Mouse (Mus musculus) liver, embryonic 11.5 days (tissue): ENCODE data around the gene Fut11. TPM values are rescaled to one million over a fixed set of nuclear protein-coding genes. Genes with fewer than 3 reads are reported as not detected.

Experiments
- ATAC-seq: fragments of 200-750 bp; cut with Nextera tagmentation; replicated peaks from 2 replicates; pipeline ENCODE4 v1.8.0; 2017; ENCODE audit warnings: moderate number of reproducible peaks, mild to moderate bottlenecking, moderate TSS enrichment, moderate library complexity; ENCODE audit not compliant: low FRiP score
- DNase-seq: peaks from one replicate; pipeline ENCODE4 v3.0.0-alpha.2; 2017; ENCODE audit warnings: low spot score
- H3K27ac ChIP-seq: fragments of 300-500 bp; sonication (generic); 2 replicates; pipeline ENCODE4 v1.5.1; 2014; ENCODE audit warnings: mild to moderate bottlenecking, low read depth, low read length, control low read depth
- H3K27me3 ChIP-seq: fragments of 300-500 bp; sonication (generic); replicated peaks from 2 replicates; pipeline ENCODE4 v1.6.1; 2014; ENCODE audit warnings: low read length, mixed read lengths; ENCODE audit not compliant: control insufficient read depth, insufficient read depth
- H3K36me3 ChIP-seq: fragments of 300-500 bp; sonication (generic); 2 replicates; pipeline ENCODE4 v1.6.1; 2014; ENCODE audit warnings: mild to moderate bottlenecking, low read length, moderate library complexity, mixed read lengths; ENCODE audit not compliant: control insufficient read depth, insufficient read depth
- H3K4me1 ChIP-seq: fragments of 300-500 bp; sonication (generic); replicated peaks from 2 replicates; pipeline ENCODE4 v1.6.1; 2014; ENCODE audit warnings: low read length, mixed read lengths; ENCODE audit not compliant: control insufficient read depth, insufficient read depth
- H3K4me2 ChIP-seq: fragments of 300-500 bp; sonication (generic); 2 replicates; pipeline ENCODE4 v1.6.1; 2014; ENCODE audit warnings: mild to moderate bottlenecking, control low read depth, moderate library complexity
- H3K4me3 ChIP-seq: fragments of 300-500 bp; sonication (generic); 2 replicates; pipeline ENCODE4 v1.5.1; 2014; ENCODE audit warnings: low read depth, low read length, control low read depth
- H3K9ac ChIP-seq: fragments of 300-500 bp; sonication (generic); 2 replicates; pipeline ENCODE4 v1.6.1; 2014; ENCODE audit warnings: low read depth, low read length, control low read depth
- H3K9me3 ChIP-seq: fragments of 300-500 bp; sonication (generic); 2 replicates; pipeline ENCODE4 v1.6.1; 2016; ENCODE audit warnings: low read length, inconsistent platforms, mixed read lengths; ENCODE audit not compliant: control insufficient read depth
- WGBS: fragments of 180-500 bp; shearing (Covaris S2); extraction: QIAGEN DNeasy Blood & Tissue Kit; methylation state at CpG from one replicate; pipeline ENCODE4 v1.1.7; 2014; 5-methylcytosine and 5-hydroxymethylcytosine counted together
- polyA plus RNA-seq: library from polyadenylated mRNA; unstranded; fragments of >200 nt; fragmentation: Nextera tagmentation; extraction: Ambion mirVana; gene quantifications from 2 replicates; pipeline ENCODE4 v1.2.1, GENCODE M21; 2014

Fut11 gene
- polyA plus RNA-seq, 1 experiment from 2014 or later = 14.9 TPM

DNA sequence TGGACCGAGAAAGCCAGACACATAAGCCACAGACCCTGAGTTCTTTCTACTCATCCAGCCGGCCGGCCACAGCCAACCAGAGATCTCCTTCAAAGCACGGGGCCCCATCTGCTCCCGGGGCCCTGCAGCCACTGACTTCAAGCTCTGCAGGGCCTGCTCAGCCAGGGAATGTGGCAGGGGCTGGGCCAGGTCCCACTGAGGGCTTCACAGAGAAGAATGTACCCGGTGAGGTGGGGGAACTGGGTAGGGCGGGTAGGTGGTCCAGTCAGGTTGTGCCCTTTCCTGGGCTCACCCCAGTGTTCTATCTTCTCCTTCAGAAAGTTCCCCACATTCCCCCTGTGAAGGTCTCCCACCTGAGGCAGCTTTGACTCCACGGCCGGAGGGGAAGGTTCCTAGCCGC, 23.7 kb downstream of the Fut11 start:
- Histone ChIP-seq H3K9ac (no peak overlapping the region), H3K27me3 (no peaks in the 10 kb centered on the region), H3K9me3 (no peaks in the 10 kb centered on the region), H3K4me1 (peaks cover 11% of the 10 kb centered on the region), H3K36me3 (peaks cover 51% of the 10 kb centered on the region), H3K4me2 (no peak overlapping the region), H3K27ac (no peak overlapping the region), H3K4me3 (no peak overlapping the region)
- DNase-seq (no peak), ATAC-seq (no peak)
- WGBS = 89% methylated on average over 10 of the region's 10 CpGs

DNA sequence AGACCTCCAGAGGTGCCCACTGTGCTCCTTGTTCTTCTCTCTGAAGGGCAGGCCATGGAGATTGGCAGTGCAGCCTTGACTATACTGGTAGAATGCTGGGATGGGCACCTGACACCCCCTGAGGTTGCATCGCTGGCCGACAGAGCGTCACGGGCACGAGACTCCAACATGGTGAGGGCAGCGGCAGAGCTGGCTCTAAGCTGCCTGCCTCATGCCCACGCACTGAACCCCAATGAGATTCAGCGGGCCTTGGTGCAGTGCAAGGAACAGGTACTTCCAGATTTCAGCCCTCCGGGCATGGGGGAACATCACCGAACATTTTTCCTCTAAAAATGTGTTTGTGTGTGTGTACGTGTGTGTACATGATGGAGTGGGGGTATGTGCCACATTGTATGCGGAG, 25.0 kb downstream of the Fut11 start:
- no peak for ATAC-seq
- Histone ChIP-seq H3K4me1 (peaks cover 6% of the 10 kb centered on the region), H3K27ac (no peak overlapping the region), H3K4me3 (no peak overlapping the region), H3K36me3 (peaks cover 52% of the 10 kb centered on the region), H3K9me3 (no peaks in the 10 kb centered on the region), H3K9ac (no peak overlapping the region), H3K4me2 (no peak overlapping the region), H3K27me3 (no peaks in the 10 kb centered on the region)
- 92% methylated on average over 12 of the region's 12 CpGs for WGBS
- no peak for DNase-seq

DNA sequence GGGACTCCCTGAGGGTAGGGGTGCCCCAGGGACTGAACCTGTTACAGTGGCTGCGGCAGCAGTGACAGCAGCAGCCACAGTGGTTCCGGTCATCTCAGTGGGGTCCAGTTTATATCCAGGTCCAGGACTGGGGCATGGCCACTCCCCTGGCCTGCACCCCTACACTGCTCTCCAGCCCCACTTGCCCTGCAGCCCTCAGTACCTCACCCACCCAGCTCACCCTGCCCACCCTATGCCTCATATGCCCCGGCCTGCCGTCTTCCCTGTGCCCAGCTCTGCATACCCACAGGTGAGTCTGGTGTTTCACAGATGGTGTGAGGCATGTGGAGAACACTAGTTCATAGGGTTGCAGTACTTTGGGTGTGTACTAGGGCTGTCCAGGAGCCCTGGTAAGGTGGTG, 26.6 kb downstream of the Fut11 start:
- no peak overlapping the region for H3K4me3 ChIP-seq
- ATAC-seq = no peak
- no peak for DNase-seq
- peaks cover 53% of the 10 kb centered on the region for H3K36me3 ChIP-seq
- 87% methylated on average over 4 of the region's 4 CpGs for WGBS
- H3K9me3 ChIP-seq = no peaks in the 10 kb centered on the region
- no peak overlapping the region for H3K4me2 ChIP-seq
- no peaks in the 10 kb centered on the region for H3K27me3 ChIP-seq
- H3K9ac ChIP-seq = no peak overlapping the region
- H3K27ac ChIP-seq = no peak overlapping the region
- H3K4me1 ChIP-seq = peaks cover 14% of the 10 kb centered on the region

DNA sequence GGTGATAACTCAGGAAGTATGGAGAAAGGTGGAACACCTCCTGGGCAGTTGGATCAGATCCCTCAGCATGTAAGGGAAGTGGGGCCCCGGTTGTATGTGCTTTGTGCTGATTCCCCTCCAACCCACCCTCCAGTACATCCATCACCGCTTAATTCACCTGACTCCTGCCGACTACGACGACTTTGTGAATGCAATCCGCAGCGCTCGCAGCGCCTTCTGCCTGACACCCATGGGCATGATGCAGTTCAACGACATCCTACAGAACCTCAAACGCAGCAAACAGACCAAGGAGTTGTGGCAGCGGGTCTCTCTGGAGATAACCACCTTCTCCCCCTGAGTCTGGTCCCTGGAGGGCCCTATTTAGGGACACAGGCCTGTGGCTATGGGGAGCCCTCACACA, 28.2 kb downstream of the Fut11 start:
- H3K4me1 ChIP-seq = peaks cover 18% of the 10 kb centered on the region
- H3K9me3 ChIP-seq = no peaks in the 10 kb centered on the region
- no peaks in the 10 kb centered on the region for H3K27me3 ChIP-seq
- 91% methylated on average over 12 of the region's 12 CpGs for WGBS
- DNase-seq = no peak
- no peak overlapping the region for H3K9ac ChIP-seq
- H3K36me3 ChIP-seq = peaks cover 61% of the 10 kb centered on the region
- no peak for ATAC-seq
- no peak overlapping the region for H3K4me3 ChIP-seq
- H3K27ac ChIP-seq = no peak overlapping the region
- no peak overlapping the region for H3K4me2 ChIP-seq

DNA sequence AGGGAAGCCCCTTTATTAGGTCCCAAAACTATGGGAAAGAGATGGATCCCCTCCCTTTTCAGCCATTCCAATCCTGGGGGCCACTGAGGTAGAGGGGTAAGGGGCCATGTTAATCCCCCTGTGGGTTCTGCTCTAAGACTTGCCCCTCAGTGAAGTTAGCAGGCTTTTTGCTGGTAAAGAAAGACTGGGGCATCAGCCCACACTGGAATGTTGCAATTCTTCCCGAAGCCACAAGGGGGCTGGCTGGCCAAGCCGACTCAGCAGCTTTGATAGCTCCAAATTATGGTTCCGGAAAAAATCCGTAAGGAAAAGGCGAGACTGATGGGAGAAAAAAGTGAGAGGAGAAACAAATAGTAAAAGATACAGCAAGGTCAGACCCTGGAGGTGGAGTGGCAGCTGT, 29.3 kb downstream of the Fut11 start:
- DNase-seq (no peak), ATAC-seq (no peak)
- Histone ChIP-seq H3K36me3 (peaks cover 64% of the 10 kb centered on the region), H3K9me3 (no peaks in the 10 kb centered on the region), H3K4me1 (peaks cover 18% of the 10 kb centered on the region), H3K4me3 (no peak overlapping the region), H3K4me2 (no peak overlapping the region), H3K27ac (no peak overlapping the region), H3K27me3 (no peaks in the 10 kb centered on the region), H3K9ac (no peak overlapping the region)
- WGBS = 43% methylated on average over 5 of the region's 5 CpGs

DNA sequence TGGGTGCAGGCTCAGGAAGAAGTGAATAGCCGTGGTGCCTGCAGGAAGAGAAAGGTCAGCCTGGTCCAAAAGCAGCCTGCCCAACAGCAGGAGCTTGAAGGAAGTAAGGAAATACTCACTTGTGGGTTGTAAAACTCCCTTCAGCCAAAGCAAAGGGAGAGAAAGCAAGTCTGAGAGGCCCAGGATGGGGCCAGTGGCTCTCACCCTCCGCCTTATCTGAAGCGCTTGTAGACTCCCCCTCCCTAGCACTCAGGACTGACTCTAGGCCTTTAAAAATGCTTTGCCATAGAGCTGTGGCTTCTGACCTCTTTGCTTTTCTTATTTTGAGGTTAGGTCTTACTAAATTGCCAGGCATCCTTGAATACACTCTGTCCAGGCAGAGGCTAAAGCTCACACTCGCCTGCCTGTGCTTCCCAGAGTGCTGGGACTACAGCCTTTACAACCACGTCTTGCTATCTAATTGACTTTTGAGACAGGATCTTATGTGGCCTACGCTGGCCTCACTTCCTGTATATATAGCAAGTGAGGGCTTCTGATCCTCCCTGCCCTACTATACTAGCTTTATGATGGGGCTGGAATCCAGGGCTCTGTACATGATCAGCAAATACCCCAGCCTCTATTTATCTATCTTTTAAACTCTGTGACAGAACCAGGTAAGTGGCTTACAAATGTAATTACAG, 31.0 kb downstream of the Fut11 start:
- WGBS = 45% methylated on average over 6 of the region's 6 CpGs
- DNase-seq (no peak), ATAC-seq (peak; percentile 87)
- H3K4me1 ChIP-seq = peaks cover 20% of the 10 kb centered on the region
- H3K27ac ChIP-seq = peak overlapping the region; percentile 75
- H3K9ac ChIP-seq = peak overlapping the region; percentile 39
- peaks cover 66% of the 10 kb centered on the region for H3K36me3 ChIP-seq
- H3K9me3 ChIP-seq = no peaks in the 10 kb centered on the region
- peak overlapping the region; percentile 4; the same call in 1 of the 2 replicates for H3K4me3 ChIP-seq
- peak overlapping the region; percentile 55 for H3K4me2 ChIP-seq
- H3K27me3 ChIP-seq = no peaks in the 10 kb centered on the region

DNA sequence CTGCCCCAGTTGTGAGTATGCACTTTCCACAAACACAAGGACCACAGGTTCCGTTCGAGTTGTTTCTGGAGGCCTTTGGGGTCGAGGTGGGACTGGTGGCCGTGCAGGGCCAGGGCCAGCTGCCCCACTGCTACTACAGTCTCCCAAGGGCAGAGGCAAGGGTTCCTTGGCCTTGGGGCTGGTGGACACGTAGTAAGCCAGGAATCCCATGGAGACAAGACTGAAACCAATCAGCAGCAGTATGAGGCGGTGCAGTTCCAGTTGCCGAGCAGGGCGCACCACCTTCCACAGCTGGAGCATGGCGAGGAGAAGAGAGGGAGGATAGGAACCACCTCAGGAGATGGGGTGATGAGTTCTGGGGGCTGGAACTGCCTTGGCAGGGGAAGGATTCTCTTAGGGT, 35.1 kb downstream of the Fut11 start:
- Histone ChIP-seq H3K4me2 (no peak overlapping the region), H3K27ac (no peak overlapping the region), H3K4me3 (no peak overlapping the region), H3K4me1 (peaks cover 30% of the 10 kb centered on the region), H3K36me3 (peaks cover 32% of the 10 kb centered on the region), H3K9me3 (no peaks in the 10 kb centered on the region), H3K9ac (no peak overlapping the region), H3K27me3 (no peaks in the 10 kb centered on the region)
- WGBS = 89% methylated on average over 9 of the region's 9 CpGs
- DNase-seq = no peak
- no peak for ATAC-seq

DNA sequence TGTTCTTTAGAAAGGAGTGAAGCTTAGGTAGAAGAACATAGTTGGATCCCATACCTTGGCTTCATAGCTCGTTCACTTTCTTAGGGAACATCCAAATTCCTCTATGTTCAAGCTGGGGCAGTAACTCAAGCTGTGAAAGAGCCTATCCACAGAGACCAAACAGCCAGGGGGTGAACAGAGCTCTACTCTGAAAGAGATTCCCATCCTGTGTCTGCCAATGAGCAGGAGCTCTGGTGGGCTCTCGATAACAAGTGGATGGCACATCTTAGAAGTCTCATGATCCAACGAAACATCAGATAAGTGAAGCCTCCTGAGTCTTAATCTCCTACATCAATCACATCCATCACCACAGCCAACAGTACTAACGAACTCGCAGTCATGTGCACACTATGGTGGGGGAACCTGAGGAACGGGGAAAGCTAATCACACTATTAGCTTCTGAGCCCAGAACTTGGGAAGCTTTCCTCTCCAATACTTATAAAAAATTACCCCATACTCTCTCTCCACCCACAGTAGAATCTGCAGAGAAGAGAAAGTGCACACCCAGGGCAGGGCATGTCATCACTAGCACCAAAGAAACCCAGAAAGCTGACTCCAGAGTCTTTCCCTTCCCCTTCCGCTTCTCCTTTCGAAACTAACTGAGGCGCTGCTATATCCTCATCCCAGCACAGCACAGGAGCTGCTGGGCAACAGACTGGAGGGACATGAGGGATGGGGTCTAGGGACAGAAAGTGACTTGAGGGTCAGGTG, 36.3 kb downstream of the Fut11 start:
- H3K27me3 ChIP-seq = no peaks in the 10 kb centered on the region
- WGBS = 81% methylated on average over 9 of the region's 9 CpGs
- peaks cover 30% of the 10 kb centered on the region for H3K4me1 ChIP-seq
- DNase-seq (no peak), ATAC-seq (no peak)
- H3K36me3 ChIP-seq = peaks cover 33% of the 10 kb centered on the region
- no peak overlapping the region for H3K4me3 ChIP-seq
- H3K9me3 ChIP-seq = no peaks in the 10 kb centered on the region
- peak overlapping the region; percentile 13; the same call in 1 of the 2 replicates for H3K4me2 ChIP-seq
- H3K9ac ChIP-seq = no peak overlapping the region
- 0 out of 2 replicates have a peak overlapping the region, but pooled peaks have one; percentile 19 for H3K27ac ChIP-seq
